Mouse (Mus musculus) stomach, embryonic 16.5 days (tissue): ENCODE data around the gene Prkaca. TPM values are rescaled to one million over a fixed set of nuclear protein-coding genes. Genes with fewer than 3 reads are reported as not detected.
"Not testable (repeated sequence)": the region's sequence is repeated elsewhere in the genome, so short reads cannot be mapped to it uniquely, and the experiment has no call there.

ENCODE experiments used
- ATAC-seq: fragments of 200-750 bp; cut with Nextera tagmentation; 2 replicates; pipeline ENCODE4 v1.8.0; 2017; ENCODE audit warnings: moderate number of reproducible peaks, moderate TSS enrichment; ENCODE audit not compliant: insufficient read depth, low FRiP score
- H3K27ac ChIP-seq: fragments of 300-500 bp; sonication (generic); 2 replicates; pipeline ENCODE4 v1.5.1; 2014; ENCODE audit warnings: low read length
- H3K27me3 ChIP-seq: fragments of 300-500 bp; sonication (generic); 2 replicates; pipeline ENCODE4 v1.6.1; 2014; ENCODE audit warnings: low read length, control low read depth, mixed read lengths; ENCODE audit not compliant: control insufficient read depth, insufficient read depth
- H3K36me3 ChIP-seq: fragments of 300-500 bp; sonication (generic); 2 replicates; pipeline ENCODE4 v1.6.1; 2014; ENCODE audit warnings: low read length; ENCODE audit not compliant: control insufficient read depth, insufficient read depth
- H3K4me1 ChIP-seq: fragments of 300-500 bp; sonication (generic); 2 replicates; pipeline ENCODE4 v1.6.1; 2014; ENCODE audit warnings: low read length, control low read depth, mixed read lengths; ENCODE audit not compliant: control insufficient read depth, insufficient read depth
- H3K4me2 ChIP-seq: fragments of 300-500 bp; sonication (generic); 2 replicates; pipeline ENCODE4 v1.6.1; 2014; ENCODE audit warnings: low read depth, low read length, mixed read lengths
- H3K4me3 ChIP-seq: fragments of 300-500 bp; sonication (generic); replicated peaks from 2 replicates; pipeline ENCODE4 v1.5.1; 2014; ENCODE audit warnings: mild to moderate bottlenecking, low read length
- H3K9ac ChIP-seq: fragments of 300-500 bp; sonication (generic); 2 replicates; pipeline ENCODE4 v1.6.1; 2014; ENCODE audit warnings: low read length
- H3K9me3 ChIP-seq: fragments of 300-500 bp; sonication (generic); replicated peaks from 2 replicates; pipeline ENCODE4 v1.6.1; 2016; ENCODE audit warnings: low read length, control low read depth; ENCODE audit not compliant: control insufficient read depth
- WGBS: fragments of 180-500 bp; shearing (Covaris S2); extraction: QIAGEN DNeasy Blood & Tissue Kit; methylation state at CpG from one replicate; pipeline ENCODE4 v1.1.7; 2014; 5-methylcytosine and 5-hydroxymethylcytosine counted together
- polyA plus RNA-seq: library from polyadenylated mRNA; unstranded; fragments of >200 nt; fragmentation: Nextera tagmentation; extraction: Ambion mirVana; gene quantifications from 2 replicates; pipeline ENCODE4 v1.2.1, GENCODE M21; 2015

Prkaca gene
- polyA plus RNA-seq, 1 experiment from 2014 or later = 79.8 TPM

DNA sequence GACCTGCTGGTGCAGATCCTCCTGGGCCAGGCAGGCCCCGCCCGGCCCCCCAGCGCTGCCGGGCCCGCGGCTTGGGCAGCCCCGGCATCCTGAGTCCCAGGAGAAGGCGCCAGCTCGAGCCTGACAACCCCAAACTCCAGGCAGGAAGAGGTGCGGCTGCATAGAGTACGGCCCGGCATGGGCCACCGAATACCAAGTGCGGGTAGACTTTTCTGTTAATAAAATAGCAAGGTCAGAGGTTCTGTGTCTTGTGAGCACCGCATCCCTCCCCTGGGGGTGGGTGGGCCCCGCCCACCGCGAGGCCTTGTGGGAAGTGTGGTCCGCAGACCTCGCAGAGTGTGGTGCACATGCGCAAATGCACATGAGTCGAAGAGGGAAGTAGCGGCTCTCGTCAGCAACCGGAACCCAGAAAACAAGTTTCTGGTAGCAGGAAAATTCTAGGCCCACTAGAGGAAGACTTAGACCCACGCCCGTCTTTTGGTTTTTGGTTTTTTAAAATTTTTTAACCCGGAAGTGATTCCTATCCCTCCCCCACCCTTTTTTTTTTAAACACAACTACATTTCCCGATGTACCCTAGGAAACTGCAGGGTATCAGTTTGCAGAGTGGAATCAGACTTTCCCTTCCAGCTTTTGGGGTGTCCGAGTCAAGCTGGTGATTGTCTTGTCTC, 31.9 kb downstream of the Prkaca start:
- Histone ChIP-seq H3K4me3 (peak overlapping the region; percentile 65), H3K27ac (peak overlapping the region; percentile 53), H3K9ac (peak overlapping the region; percentile 81), H3K36me3 (peaks cover 4% of the 10 kb centered on the region; the same call in 1 of the 2 replicates), H3K4me2 (peak overlapping the region; percentile 88), H3K9me3 (no peaks in the 10 kb centered on the region), H3K27me3 (no peaks in the 10 kb centered on the region), H3K4me1 (peaks cover 19% of the 10 kb centered on the region)
- peak; percentile 90 for ATAC-seq
- under 1% methylated on average over 30 of the region's 30 CpGs for WGBS

- peak overlapping the region; percentile 88; the same call in 1 of the 2 replicates for H3K4me2 ChIP-seq
- not testable (repeated sequence) for ATAC-seq
These were observed 32.7 kb downstream of the Prkaca start for GRCm38 (mm10) chr8:84005502-84005901.

DNA sequence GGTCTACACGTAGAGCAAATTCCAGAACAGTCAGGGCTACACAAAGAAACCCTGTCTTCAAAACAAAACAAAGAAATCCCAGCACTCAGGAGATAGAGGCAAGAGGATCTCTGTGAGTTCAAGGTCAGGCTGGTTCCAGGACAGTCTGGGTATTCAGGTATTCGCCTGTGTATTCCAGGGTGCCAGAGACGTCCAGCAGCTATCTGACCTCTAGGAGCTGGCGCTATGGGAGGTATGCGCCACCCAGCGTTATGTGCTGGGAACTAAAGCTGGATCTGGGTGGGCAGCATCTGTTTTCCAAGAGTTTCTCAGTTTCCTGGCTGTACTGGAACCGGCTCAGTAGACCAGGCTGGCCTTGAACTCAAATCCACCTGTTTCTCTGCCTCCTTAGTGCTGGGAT, 35.6 kb downstream of the Prkaca start:
- Histone ChIP-seq H3K4me1 (peaks cover 34% of the 10 kb centered on the region), H3K9me3 (no peaks in the 10 kb centered on the region), H3K4me3 (no peak overlapping the region), H3K9ac (no peak overlapping the region), H3K4me2 (no peak overlapping the region), H3K36me3 (no peaks in the 10 kb centered on the region), H3K27ac (no peak overlapping the region), H3K27me3 (peaks cover 31% of the 10 kb centered on the region)
- ATAC-seq = no peak
- 34% methylated on average over 7 of the region's 7 CpGs for WGBS

More at GRCm38 (mm10) chr8:84005502-84005901, 32.7 kb downstream of the Prkaca start:
- not testable (repeated sequence) for H3K27me3 ChIP-seq, H3K27ac ChIP-seq, H3K9me3 ChIP-seq, H3K4me3 ChIP-seq, H3K9ac ChIP-seq, H3K36me3 ChIP-seq
- 90% methylated on average over 7 of the region's 7 CpGs for WGBS
- peaks cover 21% of the 10 kb centered on the region for H3K4me1 ChIP-seq

- Histone ChIP-seq H3K27ac (no peak overlapping the region), H3K27me3 (peaks cover 33% of the 10 kb centered on the region), H3K4me1 (peaks cover 26% of the 10 kb centered on the region), H3K9ac (no peak overlapping the region), H3K4me2 (no peak overlapping the region), H3K9me3 (no peaks in the 10 kb centered on the region), H3K4me3 (no peak overlapping the region), H3K36me3 (no peaks in the 10 kb centered on the region)
- WGBS = under 1% methylated on average over 11 of the region's 11 CpGs
- no peak for ATAC-seq
These were observed 37.1 kb downstream of the Prkaca start for GRCm38 (mm10) chr8:84009876-84010275.

DNA sequence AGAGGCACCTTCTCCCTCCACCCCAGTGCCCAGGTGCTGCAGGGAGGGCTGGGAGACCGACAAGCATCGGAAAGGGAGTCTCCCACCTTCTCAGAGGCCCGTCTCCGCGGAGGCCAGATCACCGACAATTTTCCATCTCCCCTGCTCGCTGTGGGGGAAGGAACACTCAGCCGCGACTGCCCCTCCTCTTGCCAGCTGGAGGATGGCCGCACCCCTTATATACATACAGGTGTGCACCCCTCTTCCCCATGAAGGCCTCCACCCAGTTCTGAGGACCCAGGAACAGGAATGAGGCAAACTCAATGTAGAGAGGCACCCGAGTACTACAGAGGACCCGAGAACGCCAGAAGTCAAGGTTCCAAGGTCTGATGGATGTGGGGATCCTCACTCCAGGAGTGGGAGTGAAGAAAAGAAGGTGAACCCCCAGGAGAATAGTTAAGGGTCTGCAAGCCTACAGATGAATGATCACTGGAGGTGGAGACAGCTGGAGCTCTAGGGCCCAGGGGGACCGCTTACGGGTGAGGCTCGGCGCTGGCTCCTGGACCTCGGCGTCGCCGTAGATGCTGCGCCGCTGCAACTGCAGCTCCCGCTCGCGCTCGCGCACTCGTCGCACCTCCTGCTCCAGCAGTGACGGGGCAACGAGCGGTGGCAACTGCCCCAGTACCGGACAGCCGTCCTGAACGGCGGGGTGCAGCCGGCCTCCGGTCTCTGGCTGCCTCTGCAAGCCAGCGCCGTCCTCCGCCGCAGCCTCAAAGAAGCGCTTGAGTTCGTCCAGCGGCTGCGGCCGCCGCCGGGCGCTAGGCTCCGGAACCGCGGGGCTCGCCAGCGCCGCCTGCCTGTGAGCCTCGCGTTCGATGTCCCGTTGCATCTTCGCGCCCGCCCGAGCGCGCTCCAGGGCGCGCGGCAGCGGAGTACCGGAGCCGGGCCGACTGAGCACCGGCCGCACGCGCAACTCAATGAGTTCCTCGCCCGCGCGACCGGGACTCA, 38.1 kb downstream of the Prkaca start:
- peak overlapping the region; percentile 58 for H3K9ac ChIP-seq
- WGBS = under 1% methylated on average over 83 of the region's 83 CpGs
- no peak overlapping the region for H3K27ac ChIP-seq

DNA sequence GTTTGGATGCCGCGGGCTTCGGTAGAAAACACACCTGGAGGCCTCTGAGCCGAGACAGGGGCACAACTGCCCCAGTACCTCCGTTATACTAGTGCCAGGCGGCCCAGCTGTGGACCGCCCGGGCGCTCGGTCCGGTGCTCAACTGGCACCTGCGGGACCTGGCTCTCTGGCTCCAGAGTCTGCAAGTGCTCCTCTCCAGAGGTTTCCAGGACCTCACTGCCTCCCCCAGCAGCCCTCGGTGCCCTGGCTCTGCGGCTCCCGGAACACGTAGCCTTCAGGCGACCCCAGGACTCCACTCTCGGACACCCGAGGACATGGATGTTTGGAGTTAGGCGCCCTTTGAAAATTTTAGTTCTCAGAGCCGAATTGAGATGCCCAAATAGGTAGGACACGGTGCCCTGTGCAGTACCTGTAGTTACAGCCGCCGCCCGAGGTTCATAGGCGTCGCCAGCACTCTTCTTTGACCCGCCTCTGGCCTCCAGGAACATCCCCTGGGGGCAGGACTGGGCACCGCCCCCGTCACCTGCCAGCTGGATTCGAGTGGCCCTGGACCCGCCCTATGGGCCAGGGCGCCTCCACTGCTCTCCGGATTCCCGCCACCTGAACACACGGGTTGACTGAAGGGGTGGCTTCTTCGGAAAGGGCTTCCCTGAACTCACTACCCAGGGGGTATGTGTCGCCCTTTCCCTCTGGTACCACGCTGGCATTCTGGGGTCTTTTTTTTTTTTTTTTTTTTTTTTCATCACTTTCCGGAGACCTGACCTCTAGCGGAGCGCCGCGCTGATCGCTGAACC, 39.1 kb downstream of the Prkaca start, which contains the start of gene 2210011C24Rik:
TSS of gene 2210011C24Rik (minus strand) at position 467 of the 794 bp plus-strand sequence.
- no peak within 1 kb of the TSS for H3K27ac ChIP-seq
- H3K4me2 ChIP-seq = peak within 1 kb of the TSS; percentile 80
- peak within 1 kb of the TSS; percentile 58 for H3K9ac ChIP-seq
- H3K9me3 ChIP-seq = no peaks in the 10 kb centered on the region
- H3K27me3 ChIP-seq = peaks cover 33% of the 10 kb centered on the region
- WGBS = 1% methylated on average over 45 of the region's 45 CpGs
- peak; percentile 42; the same call in 1 of the 2 replicates for ATAC-seq
- no peaks in the 10 kb centered on the region for H3K36me3 ChIP-seq
- H3K4me3 ChIP-seq = peak within 1 kb of the TSS; percentile 51
- H3K4me1 ChIP-seq = peaks cover 26% of the 10 kb centered on the region

More for the DNA sequence above, 38.1 kb downstream of the Prkaca start:
- H3K4me3 ChIP-seq = peak overlapping the region; percentile 51
- H3K9me3 ChIP-seq = no peaks in the 10 kb centered on the region
- H3K36me3 ChIP-seq = no peaks in the 10 kb centered on the region
- peak; percentile 42; the same call in 1 of the 2 replicates for ATAC-seq
- peaks cover 26% of the 10 kb centered on the region for H3K4me1 ChIP-seq
- H3K27me3 ChIP-seq = peaks cover 33% of the 10 kb centered on the region
- peak overlapping the region; percentile 80 for H3K4me2 ChIP-seq

- Histone ChIP-seq H3K9ac (peak overlapping the region; percentile 58; the same call in 1 of the 2 replicates), H3K4me3 (peak overlapping the region; percentile 51), H3K27ac (no peak overlapping the region), H3K4me2 (peak overlapping the region; percentile 80), H3K27me3 (peaks cover 33% of the 10 kb centered on the region), H3K4me1 (peaks cover 26% of the 10 kb centered on the region), H3K9me3 (no peaks in the 10 kb centered on the region), H3K36me3 (no peaks in the 10 kb centered on the region)
- WGBS = 15% methylated on average over 35 of the region's 35 CpGs
- ATAC-seq = 0 out of 2 replicates have a peak, but pooled peaks have one; percentile 13
These were observed 39.8 kb downstream of the Prkaca start for GRCm38 (mm10) chr8:84012499-84013165.

- Histone ChIP-seq H3K4me2 (no peak overlapping the region), H3K27me3 (peaks cover 23% of the 10 kb centered on the region), H3K4me1 (peaks cover 18% of the 10 kb centered on the region), H3K4me3 (no peak overlapping the region), H3K36me3 (no peaks in the 10 kb centered on the region), H3K9me3 (no peaks in the 10 kb centered on the region), H3K27ac (no peak overlapping the region), H3K9ac (no peak overlapping the region)
- 92% methylated on average over 5 of the region's 5 CpGs for WGBS
- ATAC-seq = no peak
These were observed 43.0 kb downstream of the Prkaca start for GRCm38 (mm10) chr8:84015833-84016232.
